Mouse (Mus musculus) left cerebral cortex, adult 8-10 months (tissue): Measurements from ENCODE around the gene Igfbpl1. TPM values are rescaled to one million over a fixed set of nuclear protein-coding genes. Genes with fewer than 3 reads are reported as not detected.

Experiments used
- DNase-seq, 2 experiments: peaks; one replicate each; pipeline ENCODE4 v3.0.0; 2022; ENCODE audit warnings: low spot score in 2 of 2
- total RNA-seq, 4 experiments: library from RNA; stranded (reverse); gene quantifications; 2 replicates each; pipeline ENCODE4 v1.2.4; 2022

Igfbpl1 gene
- total RNA-seq, 4 experiments from 2014 or later, result 0.62 to 2.9 (median 2.1) TPM

DNA sequence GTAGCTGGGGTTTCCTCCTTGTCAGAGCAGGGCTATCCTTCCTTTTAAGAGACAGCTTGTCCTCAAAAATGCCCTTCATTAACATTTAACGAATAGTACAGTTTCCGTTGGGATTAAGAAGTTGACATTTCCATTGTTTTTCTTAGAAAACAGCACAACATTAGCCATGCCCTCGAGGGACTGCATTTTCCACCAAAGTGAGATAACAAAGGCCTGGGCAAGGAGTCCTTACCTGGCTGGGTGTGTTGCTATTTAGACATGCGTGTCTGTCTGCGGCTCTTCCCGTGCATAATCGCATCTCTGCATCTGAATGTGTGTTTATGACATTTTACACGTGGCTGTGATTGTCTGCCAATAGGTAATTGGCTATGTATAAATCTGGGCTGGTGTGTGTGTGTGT lies 55.5 kb downstream of the Igfbpl1 start:
- DNase-seq, result no peak

DNA sequence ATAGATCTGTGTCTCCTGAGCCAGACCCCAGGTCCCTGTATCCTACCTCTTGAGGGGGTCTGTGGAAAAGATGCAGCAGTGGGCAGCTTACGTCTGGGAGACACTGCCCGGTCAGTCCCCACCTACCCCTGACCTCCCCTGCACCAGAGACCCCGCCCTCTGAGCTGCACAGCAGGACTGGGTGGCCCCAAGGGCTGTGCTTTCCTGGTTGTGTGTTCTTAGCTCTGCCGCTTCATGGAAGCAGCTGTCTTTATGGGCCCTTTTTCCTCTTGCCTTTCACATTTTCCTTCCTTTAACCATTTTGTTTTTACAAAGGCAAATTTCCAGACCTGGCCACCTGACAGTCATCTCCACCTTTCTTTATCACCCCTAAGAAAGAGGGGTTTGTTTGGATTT lies 56.1 kb downstream of the Igfbpl1 start:
- DNase-seq, result no peak

DNA sequence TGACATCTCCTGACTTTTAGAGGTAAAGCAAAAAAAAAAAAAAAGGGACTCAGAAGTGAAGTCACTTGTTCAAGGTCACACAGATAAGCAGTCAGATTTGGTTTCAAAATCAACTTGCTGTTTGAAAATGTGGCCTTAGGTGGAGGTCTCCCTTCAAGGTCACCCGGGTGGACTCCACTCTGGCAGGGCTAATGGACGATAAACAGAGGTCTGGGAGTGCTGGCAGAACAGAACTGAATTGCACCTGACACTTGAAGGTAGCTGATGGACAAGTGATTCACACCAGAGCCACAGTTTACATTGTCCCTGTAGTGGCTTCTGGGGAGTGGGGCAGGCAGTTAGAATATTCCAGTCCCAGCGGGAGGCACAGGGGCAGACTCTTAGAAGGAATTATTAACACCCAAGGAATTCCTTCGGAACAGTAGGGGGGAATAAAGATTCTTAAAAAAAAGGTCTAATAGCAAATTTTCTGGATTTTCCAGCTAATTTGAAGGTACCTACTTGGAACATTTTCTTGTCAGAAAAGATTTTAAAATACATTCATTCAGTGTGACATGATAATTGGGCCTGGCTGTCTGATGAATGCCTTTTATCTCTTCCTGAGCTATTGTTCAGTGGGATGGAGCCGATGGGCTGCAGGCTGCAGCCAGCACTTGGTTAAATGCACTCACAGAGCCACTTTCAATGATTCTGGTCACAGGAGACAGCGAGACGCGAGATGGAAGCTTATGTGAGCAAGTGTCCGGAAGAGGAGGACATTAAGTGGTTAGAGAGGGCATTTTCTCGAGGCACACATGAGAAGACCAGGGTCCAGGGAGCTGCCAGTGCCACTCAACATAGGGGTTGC lies 56.7 kb downstream of the Igfbpl1 start:
- DNase-seq, result no peak

DNA sequence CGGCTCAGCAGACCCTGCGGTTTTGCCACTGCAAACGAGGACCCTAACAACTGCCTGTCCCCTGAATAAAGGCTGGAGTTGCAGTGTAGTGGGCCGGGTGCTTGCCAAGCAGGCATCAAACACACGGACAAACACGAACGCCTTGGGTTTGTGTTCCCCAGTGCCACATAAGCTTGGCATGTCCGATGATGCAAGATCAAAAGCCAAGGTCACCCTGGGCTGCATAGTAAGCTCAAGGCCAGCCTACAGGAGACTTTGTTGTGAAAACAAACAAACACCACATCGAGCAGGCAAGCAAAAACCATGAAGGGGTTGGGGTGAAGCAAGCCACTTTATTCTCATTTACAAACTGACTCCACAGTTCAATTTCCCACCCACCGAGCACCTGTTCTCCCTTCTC lies 57.6 kb downstream of the Igfbpl1 start:
- no peak for DNase-seq

DNA sequence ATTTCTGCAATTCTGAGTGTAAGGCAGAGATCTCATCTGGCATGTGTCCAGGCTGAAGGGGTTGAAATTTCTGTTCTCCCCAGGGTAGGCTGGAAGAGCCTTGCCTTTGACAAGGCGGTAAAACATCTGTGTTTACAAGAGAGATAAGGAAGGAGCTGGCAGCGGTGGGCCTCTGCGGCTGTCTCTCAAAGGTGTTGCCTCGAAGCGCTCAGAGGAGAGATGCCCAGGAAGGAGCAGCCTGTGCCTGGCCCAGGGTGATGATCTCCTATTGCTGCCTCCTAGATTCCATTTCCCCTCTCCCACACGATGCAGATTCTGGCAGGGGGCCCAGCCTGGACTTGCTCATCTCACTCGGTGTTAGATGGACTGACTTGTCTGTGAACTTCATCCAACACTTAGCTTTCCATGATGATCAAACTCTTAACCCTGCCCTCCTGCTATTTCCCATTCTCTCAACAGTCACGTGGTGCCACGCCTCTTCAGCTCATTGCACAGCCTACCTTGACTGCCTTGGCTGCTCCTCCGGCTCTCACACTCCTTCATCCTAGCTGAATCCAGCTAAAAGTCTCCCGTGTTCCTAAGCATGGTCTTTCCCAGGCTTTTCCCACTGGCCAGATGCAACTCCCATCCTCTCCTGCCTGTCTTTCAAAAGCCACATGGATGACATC lies 58.7 kb downstream of the Igfbpl1 start:
- no peak for DNase-seq

DNA sequence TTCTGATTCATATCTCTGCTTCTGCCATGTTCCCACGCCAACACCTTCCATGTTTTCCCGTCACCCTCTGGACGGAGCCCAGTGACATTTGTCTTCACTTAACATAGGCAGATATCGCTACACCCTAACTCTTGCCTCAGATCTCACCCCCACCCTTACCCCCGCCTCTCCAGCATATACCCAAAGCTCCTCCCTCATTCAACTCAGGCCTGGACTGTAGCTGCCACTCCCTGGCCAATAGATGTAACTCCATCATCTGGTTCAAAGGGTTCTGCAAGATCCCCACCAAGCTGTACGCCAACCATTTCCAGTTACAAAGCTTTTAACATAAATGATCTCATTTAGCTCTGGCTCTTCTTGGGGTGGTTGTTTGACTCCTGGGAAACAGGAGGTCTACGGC lies 59.9 kb downstream of the Igfbpl1 start:
- DNase-seq, result no peak

DNA sequence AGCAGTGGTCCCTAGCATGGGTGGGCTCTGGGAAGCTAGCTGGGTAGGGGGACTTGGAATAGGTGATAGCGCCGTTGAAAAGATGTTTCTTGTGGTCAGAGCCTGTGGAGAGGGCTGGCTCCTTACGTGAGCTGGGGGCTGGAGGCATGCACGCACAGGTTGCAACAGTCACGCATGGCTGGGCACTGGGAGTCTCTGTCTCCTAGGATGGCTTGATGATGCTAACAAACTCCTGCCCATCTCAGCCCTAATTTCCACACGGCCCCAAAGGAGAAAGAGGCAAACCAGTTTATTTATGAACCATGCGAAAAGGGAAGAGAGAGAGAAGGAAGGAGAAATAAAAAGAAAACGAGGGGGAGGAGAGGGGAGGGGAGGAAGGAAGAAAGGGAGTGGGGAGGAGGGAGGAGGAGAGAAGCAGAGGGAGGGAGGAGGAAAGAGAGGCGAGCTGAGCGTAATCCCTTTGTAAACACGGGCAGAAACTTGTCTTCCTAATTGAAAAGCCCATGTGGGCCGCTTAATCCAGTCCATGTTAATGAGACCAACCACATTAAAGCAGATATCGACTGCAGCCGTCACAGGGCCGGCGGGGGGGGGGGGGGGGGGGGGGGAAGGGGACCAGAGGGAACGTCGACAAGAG lies 61.0 kb downstream of the Igfbpl1 start:
- DNase-seq, result no peak

DNA sequence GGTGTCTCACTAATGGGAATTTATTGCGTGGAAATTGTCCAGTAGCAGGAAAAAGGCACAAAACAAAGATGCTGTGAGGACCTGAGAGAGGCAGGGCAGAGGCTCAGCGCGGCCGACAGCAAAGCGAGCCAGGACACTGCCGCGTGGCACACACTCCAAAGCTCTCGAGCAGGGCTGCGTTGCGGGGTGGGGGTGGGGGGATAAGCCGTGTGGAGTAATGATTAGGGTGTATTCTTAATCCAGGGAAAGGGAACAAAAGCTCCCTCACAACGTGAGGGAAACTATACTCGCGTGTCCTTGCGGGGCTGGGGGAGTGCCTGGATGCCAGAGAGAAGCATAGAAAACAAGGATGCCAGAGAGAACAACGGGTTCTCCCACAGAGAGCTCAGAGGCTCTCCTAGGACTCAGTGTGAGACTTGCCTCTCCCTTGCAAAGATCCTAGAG lies 61.6 kb downstream of the Igfbpl1 start:
- DNase-seq, result no peak

DNA sequence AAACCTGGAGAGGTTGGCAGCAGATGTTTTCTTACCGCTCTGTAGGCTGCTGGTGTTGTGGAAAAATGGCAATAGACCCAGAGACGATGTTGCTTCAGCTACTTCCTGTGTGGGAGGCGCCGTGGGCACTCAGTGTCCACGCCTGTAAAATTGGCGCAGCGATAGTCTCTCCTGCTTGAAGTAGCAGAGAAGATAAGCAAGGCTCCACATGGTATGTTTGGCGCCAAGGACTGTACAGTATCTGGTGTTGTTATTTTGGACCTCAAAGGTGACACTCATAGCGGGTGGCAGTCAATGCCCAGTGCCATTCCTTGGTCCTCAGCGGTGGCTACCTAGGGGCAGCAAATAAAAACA lies 62.6 kb downstream of the Igfbpl1 start:
- DNase-seq, result peak in 1 of 2 experiments; percentile 36

DNA sequence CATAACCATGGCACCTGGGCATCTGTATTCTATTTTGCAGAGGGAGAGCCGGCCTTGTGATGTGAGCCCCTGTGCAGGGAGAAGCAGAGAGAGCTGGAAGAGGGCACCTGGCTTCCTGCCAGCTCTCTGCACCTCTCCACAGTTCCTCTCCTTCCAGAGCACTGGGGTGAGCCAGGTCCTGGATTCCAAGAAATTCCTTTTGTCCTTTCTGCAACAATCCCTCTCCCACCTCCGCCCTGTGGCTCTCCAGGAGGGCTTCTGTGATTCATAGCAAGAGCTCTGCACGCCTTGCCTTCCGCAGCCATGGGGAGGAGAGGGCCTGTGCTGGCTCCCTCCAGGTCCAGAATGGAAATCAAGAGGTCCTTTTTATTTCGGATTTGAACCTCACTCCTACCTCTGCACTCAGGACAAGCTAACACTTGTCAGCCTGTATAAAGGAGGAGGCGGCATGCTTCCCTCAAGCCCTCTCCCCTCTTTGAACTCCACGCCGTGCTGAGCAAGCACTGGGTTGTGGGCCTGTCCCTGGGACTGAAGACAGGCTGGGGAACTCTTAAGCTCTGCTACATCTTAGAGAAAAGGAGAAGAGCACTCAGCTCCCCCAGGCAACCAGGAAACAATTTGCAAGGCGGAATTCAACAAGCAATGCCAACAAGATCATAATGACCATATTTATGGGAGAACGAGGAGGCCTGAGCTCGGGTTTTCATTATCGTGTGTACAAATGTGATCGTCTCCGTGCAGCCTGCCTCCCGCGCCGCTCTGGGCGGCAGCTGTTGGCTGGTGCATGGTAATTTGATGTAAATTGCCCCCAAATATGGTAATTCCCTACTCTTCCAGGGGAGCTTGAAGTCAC lies 63.2 kb downstream of the Igfbpl1 start:
- peak in 1 of 2 experiments; percentile 28 for DNase-seq

DNA sequence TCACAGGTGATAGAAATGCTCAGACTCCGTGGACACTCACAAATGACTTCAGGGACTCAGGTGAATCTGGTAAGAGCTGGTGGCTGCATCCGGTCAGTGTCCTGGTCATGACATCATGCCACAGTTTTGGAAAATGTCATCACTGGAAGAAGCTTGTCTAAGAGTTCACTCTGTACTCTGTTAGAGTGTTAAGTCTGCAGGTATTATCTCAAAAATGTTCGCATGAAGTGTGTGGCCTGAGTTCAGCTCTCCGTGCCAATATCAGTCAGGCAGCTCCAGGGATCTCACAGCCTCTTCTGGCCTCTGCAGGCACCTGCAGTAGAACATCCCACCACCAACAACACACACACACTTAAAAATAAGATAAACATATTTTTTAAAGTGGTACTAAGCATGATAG lies 64.1 kb downstream of the Igfbpl1 start:
- DNase-seq, result no peak

Other genes with a start within 250 kb of the Igfbpl1 start
- 1 to 10 TPM; 7.0 to 8.8 (median 7.8) TPM for gene Aldh1b1, start 27.9 kb downstream of the Igfbpl1 start, total RNA-seq
- gene Stra6l, start 21.7 kb upstream of the Igfbpl1 start, total RNA-seq, result under 1 TPM in 2 of 4 experiments, not detected in 2; 0.11 to 0.16 TPM
- gene Ccdc180, start 63.4 kb upstream of the Igfbpl1 start, total RNA-seq, result under 1 TPM; 0.21 to 0.44 (median 0.36) TPM
- gene Tdrd7, start 138.4 kb upstream of the Igfbpl1 start, total RNA-seq, result 10 to 100 TPM; 29.8 to 38.7 (median 33.5) TPM
- gene Tmod1, start 212.0 kb upstream of the Igfbpl1 start, total RNA-seq, result 10 to 100 TPM; 51.9 to 57.0 (median 53.7) TPM